Mouse (Mus musculus): ENCODE results near the gene Gm38655.
A peak's percentile ranks its signal among the peaks of the same experiment; 100 is the strongest.
"Not testable (repeated sequence)": the region's sequence is repeated elsewhere in the genome, so short reads cannot be mapped to it uniquely, and the experiment has no call there.

Gene Gm38655

DNA sequence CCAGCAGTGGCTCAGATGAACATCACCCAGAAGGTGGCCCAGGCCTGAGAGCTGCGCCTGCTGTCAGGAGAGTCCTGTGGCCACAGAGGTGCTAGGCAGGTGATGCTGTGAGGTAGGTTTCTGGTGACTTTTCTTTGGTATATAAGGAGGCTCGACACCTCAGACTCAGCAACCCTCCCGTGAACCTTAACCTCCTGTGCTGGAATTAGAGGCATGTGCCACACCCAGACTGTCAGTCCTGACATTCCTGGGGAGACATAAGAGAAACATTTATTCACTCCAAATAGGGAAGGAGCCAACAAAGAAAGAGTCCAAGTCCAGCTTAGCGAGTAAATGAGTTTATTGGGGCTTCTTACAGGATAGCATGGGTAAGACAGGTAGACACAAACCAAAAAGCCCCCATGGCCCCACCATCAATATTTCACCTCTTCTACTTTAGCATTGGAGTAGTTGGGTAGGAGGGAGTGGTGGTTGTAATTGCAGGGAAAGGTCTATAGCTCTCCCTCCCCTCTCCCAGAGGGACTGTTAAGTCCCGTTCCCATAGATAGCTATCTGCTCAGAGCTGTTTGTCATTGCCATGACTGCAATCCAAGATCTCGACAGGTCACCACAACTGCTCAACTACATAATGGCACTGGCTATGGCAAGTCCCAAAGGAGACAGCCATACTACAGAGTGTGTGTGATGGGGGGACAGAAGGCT is 9.2 kb downstream of the Gm38655 start:
- no peak for DNase-seq

DNA sequence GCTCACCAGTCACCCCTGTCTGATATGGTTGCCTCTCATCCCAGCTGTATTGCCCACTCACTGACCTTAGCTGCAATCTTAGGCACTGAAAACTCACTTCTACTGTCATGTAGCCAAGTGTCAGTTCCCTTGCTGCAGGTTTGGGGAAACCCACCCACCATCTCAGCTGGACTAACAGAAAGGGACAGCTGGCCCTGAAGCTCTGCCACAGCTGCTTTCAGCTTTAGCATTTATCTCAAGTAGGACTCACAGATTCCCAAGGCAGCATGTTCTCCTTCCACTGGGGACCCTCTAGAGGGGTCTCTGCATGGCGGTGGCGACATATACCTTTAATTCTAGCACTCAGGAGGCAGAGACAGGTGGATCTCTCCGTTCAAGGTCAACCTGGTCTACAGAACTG is 10.5 kb downstream of the Gm38655 start:
- DNase-seq = no peak

DNA sequence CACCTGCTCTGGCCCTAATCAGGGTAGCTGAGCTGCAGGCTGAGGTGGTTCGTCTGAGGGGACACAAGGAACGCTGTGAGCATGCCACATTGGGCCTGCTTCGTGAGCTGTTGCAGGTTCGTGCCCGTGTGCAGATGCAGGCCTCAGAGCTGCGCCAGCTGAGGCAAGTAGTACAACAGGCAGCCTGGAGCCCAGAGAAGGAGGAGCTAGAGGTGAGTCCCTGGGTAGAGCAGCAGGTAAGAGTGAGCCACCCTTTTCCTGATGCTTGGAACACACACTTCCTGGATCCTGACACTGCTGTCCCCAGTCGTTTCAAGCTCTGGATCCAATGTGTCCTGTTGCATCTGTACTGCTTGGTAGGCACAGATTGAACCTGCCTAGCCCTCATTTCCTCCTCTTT is 11.9 kb downstream of the Gm38655 start:
- DNase-seq = no peak

DNA sequence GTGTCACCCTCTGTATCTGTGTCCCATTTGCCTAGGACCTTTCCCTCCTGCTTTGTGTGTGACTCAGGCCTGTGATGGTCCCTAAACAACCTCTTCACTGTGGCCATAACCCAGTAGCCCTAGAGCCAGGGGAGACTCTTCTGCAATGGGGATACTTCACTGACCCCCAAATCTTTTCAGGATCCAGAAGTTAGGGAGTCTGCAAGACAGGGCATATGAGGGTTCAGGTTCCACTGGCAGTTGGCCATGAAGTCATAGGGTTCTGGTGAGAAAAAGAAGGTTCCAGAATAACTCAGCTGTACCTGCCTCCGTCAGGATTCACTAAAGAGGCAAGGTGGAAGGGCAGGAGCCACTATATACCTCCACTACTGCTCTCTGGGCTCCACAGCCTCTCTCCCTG is 13.1 kb downstream of the Gm38655 start, which contains the start of gene Ccdc154:
TSS of gene Ccdc154 (plus strand) at position 301 of the 400 bp plus-strand sequence.
- no peak for DNase-seq

DNA sequence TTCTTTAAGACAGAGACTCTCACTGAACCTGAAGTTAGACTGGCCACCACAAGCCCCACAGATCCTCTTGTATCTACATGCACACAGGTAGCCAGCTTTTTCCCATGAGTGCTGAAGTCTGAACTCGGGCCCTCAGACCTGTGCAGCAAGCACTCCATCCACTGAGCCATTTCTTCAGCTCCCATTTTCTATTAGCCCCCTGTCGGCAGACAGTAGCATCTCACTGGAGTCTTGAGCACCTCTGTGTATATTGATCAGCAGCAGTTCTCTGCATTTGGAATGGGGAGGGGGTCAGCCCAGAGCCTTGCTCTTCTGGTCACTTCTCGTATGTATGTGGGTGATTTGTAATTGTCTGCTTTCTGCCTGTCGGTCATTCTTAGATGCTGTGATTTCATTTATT is 35.3 kb downstream of the Gm38655 start:
- no peak for DNase-seq

DNA sequence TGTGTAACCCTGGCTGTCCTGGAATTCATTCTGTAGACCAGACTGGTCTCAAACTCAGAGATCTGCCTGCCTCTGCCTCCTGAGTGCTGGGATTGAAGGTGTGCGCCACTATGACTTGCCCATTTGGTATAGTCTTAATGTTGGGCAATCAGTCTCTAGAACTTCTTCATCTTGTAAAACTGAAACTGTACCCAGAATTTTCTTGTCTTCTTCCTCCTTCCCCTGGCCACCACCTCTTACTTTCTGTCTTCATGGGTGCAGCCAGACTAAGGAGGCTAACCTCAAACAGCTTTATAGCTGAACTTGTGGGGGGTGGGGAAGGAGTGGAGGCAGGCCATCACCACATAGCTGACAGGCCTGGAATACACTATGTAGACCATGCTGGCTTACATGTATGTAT is 36.5 kb downstream of the Gm38655 start:
- no peak for DNase-seq

DNA sequence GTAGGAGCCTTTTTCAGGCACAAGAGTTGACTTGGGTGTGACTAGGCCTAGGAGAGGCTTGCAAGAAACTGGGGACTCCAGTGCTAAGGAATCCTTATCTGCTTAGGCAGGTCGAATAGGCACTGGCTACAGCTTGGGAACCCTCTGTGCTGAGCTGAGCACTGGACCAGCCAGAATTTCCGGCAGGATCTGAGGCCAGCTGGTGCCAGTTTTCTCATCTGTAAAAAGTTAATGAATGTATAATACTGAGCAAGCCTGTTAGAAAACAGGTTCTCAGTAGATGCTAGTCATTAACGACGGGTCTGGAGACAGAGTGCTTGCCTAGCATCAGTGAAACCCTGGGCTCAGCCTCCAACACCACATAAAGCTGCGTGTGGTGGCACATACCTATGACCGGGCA is 39.6 kb downstream of the Gm38655 start:
- no peak for DNase-seq

DNA sequence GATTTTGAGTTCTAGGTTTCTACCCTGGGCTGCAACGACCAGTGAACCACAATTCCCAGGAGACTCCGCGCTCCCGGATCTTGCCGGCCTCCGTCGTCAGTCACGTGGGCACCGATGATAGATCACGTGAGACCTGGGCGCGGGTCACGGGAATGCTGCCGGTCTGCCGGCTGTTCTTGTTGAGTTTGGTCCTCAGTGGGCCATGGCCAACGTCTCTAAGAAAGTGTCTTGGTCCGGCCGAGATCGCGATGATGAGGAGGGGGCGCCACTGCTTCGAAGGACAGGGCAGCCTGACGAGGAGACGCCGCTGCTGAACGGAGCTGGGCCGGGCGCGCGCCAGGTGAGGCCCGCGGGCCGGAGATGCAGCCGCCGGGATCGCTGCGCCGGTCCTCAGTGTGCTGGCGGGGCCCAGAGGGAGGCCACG is 42.0 kb downstream of the Gm38655 start, which contains the start of gene Clcn7:
TSS of gene Clcn7 (plus strand) at position 117 of the 424 bp plus-strand sequence.
- DNase-seq = peak; percentile 96

DNA sequence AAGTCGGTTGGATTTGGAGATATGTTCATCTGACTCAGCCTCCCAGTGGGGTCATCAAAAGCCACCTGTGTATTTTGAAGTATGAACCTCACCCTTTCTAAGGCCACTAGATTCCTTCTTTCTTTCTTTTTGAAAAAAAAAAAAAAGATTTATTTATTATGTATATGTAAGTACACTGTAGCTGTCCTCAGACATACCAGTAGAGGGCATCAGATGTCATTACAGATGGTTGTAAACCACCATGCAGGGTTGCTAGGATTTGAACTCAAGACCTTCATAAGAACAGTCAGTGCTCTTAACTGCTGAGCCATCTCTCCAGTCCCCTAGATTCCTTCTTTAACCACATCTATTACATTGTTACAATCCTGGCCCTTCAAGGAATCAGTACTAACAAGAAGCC is 45.2 kb downstream of the Gm38655 start:
- DNase-seq = no peak

DNA sequence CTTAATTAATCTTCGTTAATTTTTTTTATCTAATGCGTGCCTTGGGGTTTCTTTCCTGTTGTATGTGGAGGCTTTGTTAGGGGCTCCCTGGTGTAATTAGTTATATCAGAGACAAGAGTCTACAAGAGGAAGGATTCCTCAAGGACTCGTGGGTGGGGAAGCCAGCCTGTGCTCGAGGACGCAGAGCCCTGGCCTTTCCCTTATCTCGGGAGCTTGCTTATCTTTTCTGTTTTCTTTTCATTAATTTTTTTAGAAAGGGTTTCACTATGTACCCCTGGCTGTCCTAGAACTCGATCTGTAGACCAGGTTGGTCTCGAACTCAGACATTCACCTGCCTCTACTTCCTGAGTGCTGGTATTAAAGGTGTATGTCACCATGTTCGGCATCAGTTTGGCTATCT is 47.6 kb downstream of the Gm38655 start:
- DNase-seq = no peak

DNA sequence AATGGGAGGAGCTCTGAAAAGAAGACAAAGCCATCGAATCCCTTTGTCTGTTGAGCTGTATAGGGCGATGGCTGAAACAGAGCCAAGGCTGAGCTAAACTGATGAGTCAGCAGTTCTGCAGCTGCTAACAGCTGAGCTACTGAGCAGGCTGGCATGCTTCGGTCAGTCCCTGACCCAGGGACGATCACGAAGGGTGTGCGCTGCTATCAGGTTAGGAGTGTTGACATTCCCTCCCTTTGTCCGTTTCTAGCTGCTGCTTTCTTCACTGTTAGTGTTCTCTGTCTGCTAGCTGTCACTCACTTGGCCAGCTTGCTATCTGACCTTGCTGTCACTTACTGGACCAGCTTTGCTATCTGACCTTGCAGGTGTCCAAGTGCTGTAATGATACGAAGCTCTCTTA is 48.2 kb downstream of the Gm38655 start:
- DNase-seq = no peak

DNA sequence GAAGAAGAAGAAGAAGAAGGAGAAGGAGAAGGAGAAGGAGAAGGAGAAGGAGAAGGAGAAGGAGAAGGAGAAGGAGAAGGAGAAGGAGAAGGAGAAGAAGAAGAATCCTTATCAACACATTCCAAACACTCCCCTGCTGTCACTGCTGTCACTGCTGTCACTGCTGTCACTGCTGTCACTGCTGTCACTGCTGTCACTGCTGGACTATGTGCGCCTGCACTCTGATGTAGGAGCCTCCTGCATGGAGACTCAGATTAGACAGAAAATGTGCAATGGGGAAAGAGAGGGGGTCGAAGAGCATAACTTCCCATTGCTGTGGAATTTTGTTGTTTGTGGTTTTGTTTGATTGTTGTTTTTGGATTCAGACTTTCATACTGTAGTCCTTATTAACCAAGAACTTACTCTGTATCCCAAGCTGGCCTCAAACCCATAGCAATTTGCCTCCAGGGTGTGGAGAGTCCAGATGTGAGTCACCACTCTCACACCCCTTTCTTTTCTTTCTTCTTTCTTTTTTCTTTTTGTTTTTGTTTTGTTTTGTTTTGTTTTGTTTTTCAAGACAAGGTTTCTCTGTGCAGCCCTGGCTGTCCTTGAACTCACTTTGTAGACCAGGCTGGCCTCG is 49.7 kb downstream of the Gm38655 start:
- DNase-seq = not testable (repeated sequence)

DNA sequence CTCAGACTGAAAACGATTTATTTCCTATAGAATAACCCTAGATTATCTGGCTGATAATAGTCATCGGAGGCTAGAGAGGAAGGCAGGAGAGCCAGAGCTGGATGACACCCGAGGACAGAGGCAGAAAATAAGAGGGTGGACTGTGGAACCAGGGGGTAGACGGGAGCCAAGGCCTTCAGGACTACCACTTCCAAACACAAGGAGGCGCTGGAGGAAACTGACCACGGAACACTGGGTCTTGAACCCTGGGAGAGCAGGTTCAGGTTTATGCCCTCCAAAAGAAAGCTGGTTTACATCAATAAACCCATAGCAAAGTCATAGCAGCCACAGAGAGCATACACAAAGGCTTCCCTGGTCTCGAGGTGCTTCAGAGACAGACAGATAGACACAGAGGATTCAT is 51.3 kb downstream of the Gm38655 start:
- DNase-seq = no peak
